Mouse (Mus musculus): Measurements from ENCODE around the gene Cwh43. TPM values are rescaled to one million over a fixed set of nuclear protein-coding genes. Genes with fewer than 3 reads are reported as not detected.

The Cwh43 gene
- polyA plus RNA-seq (2014; fragmentation: Nextera tagmentation; extraction: Ambion mirVana), result 0.18 TPM in 1 of 2 replicates, not detected in the other

DNA sequence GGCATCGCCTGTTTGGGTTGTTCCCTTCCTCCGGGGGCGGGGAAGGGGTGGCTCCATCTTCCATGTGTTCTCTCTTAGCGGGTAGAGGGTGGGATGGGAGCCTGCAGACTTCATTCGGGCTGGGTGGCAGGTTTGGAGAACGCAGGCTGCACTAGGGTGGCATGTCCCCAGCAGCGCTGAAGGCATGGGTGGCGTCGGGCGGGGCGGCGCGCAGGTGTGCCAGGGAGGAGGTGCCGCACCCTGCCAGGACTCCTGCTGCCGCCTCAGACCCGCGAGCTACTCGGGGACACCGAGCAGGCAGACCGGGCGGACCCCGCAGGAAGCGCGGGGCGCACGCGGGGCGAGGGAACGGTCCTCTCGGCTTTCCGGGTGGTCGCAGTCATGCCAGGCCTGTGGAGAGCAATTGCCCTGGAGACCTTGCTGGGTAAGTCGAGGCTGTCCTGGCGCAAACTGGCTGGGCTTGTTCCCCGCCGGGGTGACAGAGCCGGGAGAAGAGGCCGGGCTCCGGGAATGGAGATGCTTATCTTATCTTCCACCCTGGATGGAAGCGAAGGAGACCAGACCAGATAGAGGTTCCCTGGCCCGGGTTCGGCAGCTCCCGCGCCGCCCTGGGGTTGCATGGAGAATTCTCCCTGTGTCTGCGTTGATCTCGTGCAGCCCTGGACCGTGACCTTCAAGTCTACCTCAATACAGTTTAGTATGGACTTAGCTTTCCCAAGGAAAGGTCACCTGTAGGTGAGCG, at the start of gene Cwh43:
Cwh43 (plus strand) TSS at position 95 of the 742 bp plus-strand sequence.
- 2% methylated on average over 49 of the region's 49 CpGs for WGBS
- no peak within 1 kb of the TSS for H3K27ac ChIP-seq (ENCODE audit: low read depth)
- ATAC-seq (ENCODE audit: insufficient read depth) (0 out of 2 replicates have a peak, but pooled peaks have one; percentile 8), DNase-seq (peak; percentile 9)
- H3K4me1 ChIP-seq (ENCODE audit: insufficient read depth), result peaks cover 6% of the 10 kb centered on the region; the same call in 1 of the 2 replicates
- no peak within 1 kb of the TSS; the same call in 1 of the 2 replicates for H3K9ac ChIP-seq
- peak within 1 kb of the TSS; percentile 31 for H3K4me3 ChIP-seq (ENCODE audit: low read depth, low read length)
- no peaks in the 10 kb centered on the region for H3K9me3 ChIP-seq (ENCODE audit: low read depth, low read length)
- peaks cover 23% of the 10 kb centered on the region for H3K27me3 ChIP-seq (ENCODE audit: insufficient read depth, low read length)
- peak within 1 kb of the TSS; percentile 62 for H3K4me2 ChIP-seq
- no peak for TF ChIP-seq CTCF (IDR thresholded peaks at IDR 0.05; ENCODE audit: low read depth)
- no peaks in the 10 kb centered on the region for H3K36me3 ChIP-seq (ENCODE audit: insufficient read depth)

- H3K9me3 ChIP-seq (ENCODE audit: low read depth, low read length), result no peaks in the 10 kb centered on the region
- TF ChIP-seq CTCF (IDR thresholded peaks at IDR 0.05; ENCODE audit: low read depth), result no peak
- H3K9ac ChIP-seq, result no peak overlapping the region
- DNase-seq (no peak), ATAC-seq (ENCODE audit: insufficient read depth) (no peak)
- WGBS, result 70% methylated on average over 6 of the region's 6 CpGs
- no peaks in the 10 kb centered on the region for H3K36me3 ChIP-seq (ENCODE audit: insufficient read depth)
- 0 out of 2 replicates have a peak, but pooled peaks cover 4% of the 10 kb centered on the region for H3K27me3 ChIP-seq (ENCODE audit: insufficient read depth, low read length)
- H3K4me2 ChIP-seq, result peak overlapping the region; percentile 43; the same call in 1 of the 2 replicates
- no peak overlapping the region for H3K4me3 ChIP-seq (ENCODE audit: low read depth, low read length)
- no peak overlapping the region for H3K27ac ChIP-seq (ENCODE audit: low read depth)
- H3K4me1 ChIP-seq (ENCODE audit: insufficient read depth), result no peaks in the 10 kb centered on the region
Observed at GRCm38 (mm10) chr5:73359134-73359751, 46.6 kb upstream of the Cwh43 start.

DNA sequence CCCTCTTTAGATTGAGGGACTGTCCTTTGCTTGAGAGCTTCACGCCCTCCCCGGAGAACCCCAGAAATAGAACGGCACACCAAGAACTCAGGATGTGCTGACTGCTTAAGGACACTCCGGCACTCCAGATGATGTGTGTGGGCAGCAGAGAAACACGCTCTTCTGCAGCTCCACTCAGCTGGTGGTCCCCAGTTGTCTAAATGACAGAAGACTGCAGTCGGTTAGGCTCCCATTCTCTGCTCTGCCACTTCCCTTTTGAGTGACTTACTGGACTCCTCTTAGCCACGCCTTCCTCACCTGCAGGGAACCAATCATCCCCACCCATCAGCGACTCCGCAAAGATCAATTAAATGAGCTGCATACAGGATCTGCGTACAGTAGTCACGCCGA, 46.1 kb upstream of the Cwh43 start:
- Histone ChIP-seq H3K9ac (no peak overlapping the region), H3K9me3 (ENCODE audit: low read depth, low read length) (no peaks in the 10 kb centered on the region), H3K4me2 (peak overlapping the region; percentile 43), H3K36me3 (ENCODE audit: insufficient read depth) (no peaks in the 10 kb centered on the region), H3K27me3 (ENCODE audit: insufficient read depth, low read length) (0 out of 2 replicates have a peak, but pooled peaks cover 4% of the 10 kb centered on the region), H3K27ac (ENCODE audit: low read depth) (no peak overlapping the region), H3K4me3 (ENCODE audit: low read depth, low read length) (no peak overlapping the region), H3K4me1 (ENCODE audit: insufficient read depth) (no peaks in the 10 kb centered on the region)
- no peak for DNase-seq
- 35% methylated on average over 12 of the region's 12 CpGs for WGBS
- no peak for TF ChIP-seq CTCF (IDR thresholded peaks at IDR 0.05; ENCODE audit: low read depth)
- no peak for ATAC-seq (ENCODE audit: insufficient read depth)

DNA sequence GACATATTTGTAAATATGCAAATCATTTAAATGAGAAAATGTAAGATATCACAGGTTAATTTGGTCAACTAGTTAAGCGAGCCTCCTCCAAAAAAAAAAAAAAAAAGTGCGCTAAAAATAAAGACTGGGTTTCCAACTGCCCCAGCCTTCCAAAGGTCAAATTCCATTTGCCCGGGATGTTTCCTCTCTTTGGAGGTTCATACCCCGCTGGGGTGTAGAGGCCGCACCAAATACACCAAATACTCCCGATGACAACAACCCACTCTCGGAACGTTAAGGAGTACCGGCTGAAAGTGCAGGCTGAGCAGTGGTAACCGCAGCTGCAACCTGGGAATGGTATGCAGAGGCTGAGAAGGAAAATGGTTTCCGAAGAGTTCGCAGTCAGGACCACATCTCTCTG, 45.6 kb upstream of the Cwh43 start:
- no peak for ATAC-seq (ENCODE audit: insufficient read depth)
- no peak for TF ChIP-seq CTCF (IDR thresholded peaks at IDR 0.05; ENCODE audit: low read depth)
- H3K9me3 ChIP-seq (ENCODE audit: low read depth, low read length), result no peaks in the 10 kb centered on the region
- 22% methylated on average over 12 of the region's 12 CpGs for WGBS
- 0 out of 2 replicates have a peak, but pooled peaks cover 4% of the 10 kb centered on the region for H3K27me3 ChIP-seq (ENCODE audit: insufficient read depth, low read length)
- H3K4me2 ChIP-seq, result peak overlapping the region; percentile 43
- H3K36me3 ChIP-seq (ENCODE audit: insufficient read depth), result no peaks in the 10 kb centered on the region
- H3K4me3 ChIP-seq (ENCODE audit: low read depth, low read length), result no peak overlapping the region
- DNase-seq, result no peak
- no peaks in the 10 kb centered on the region for H3K4me1 ChIP-seq (ENCODE audit: insufficient read depth)
- H3K9ac ChIP-seq, result no peak overlapping the region
- no peak overlapping the region for H3K27ac ChIP-seq (ENCODE audit: low read depth)

DNA sequence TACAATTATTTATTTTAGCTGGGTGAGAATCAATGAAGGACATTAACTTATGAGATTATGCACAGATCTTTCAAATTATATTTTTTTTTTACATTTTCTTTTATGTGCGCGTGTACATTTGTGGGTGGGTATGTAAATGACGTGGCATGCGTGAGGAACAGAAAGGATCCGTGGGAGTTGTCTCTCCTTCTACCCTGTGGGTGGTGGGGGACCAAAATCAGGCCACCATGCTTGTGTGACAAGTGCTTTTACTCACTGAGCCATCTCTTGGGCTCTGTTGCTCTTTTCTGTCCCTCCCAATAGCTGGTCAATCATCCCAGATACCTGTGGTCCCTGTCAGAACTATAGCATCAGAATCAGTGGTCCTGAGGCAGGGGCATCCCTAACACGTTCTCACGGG, 43.5 kb upstream of the Cwh43 start:
- H3K36me3 ChIP-seq (ENCODE audit: insufficient read depth), result no peaks in the 10 kb centered on the region
- WGBS, result 83% methylated on average over 7 of the region's 7 CpGs
- H3K9ac ChIP-seq, result no peak overlapping the region
- H3K4me2 ChIP-seq, result no peak overlapping the region
- H3K4me1 ChIP-seq (ENCODE audit: insufficient read depth), result no peaks in the 10 kb centered on the region
- ATAC-seq (ENCODE audit: insufficient read depth) (no peak), DNase-seq (no peak)
- no peaks in the 10 kb centered on the region for H3K9me3 ChIP-seq (ENCODE audit: low read depth, low read length)
- H3K27ac ChIP-seq (ENCODE audit: low read depth), result no peak overlapping the region
- TF ChIP-seq CTCF (IDR thresholded peaks at IDR 0.05; ENCODE audit: low read depth), result no peak
- H3K4me3 ChIP-seq (ENCODE audit: low read depth, low read length), result no peak overlapping the region
- H3K27me3 ChIP-seq (ENCODE audit: insufficient read depth, low read length), result 0 out of 2 replicates have a peak, but pooled peaks cover 4% of the 10 kb centered on the region

GRCm38 (mm10) chr5:73362791-73363190, 43.1 kb upstream of the Cwh43 start:
- Histone ChIP-seq H3K27ac (ENCODE audit: low read depth) (no peak overlapping the region), H3K4me1 (ENCODE audit: insufficient read depth) (no peaks in the 10 kb centered on the region), H3K4me2 (no peak overlapping the region), H3K36me3 (ENCODE audit: insufficient read depth) (no peaks in the 10 kb centered on the region), H3K27me3 (ENCODE audit: insufficient read depth, low read length) (0 out of 2 replicates have a peak, but pooled peaks cover 4% of the 10 kb centered on the region), H3K9ac (no peak overlapping the region), H3K9me3 (ENCODE audit: low read depth, low read length) (no peaks in the 10 kb centered on the region), H3K4me3 (ENCODE audit: low read depth, low read length) (no peak overlapping the region)
- ATAC-seq (ENCODE audit: insufficient read depth) (no peak), DNase-seq (no peak)
- TF ChIP-seq CTCF (IDR thresholded peaks at IDR 0.05; ENCODE audit: low read depth), result no peak
- 87% methylated on average over 5 of the region's 5 CpGs for WGBS
